Mouse (Mus musculus): Measurements from ENCODE around the gene Map3k13.

GRCm38 (mm10) chr16:21904636-21905035 lies 110.5 kb downstream of the Map3k13 start:
- TF ChIP-seq MYOG (IDR thresholded peaks at IDR 0.05; ENCODE audit: control insufficient read depth, extremely low read depth, insufficient read length) (no peak), CEBPB (IDR thresholded peaks at IDR 0.05; ENCODE audit: low read depth) (no peak), USF1 (IDR thresholded peaks at IDR 0.05; ENCODE audit: low read depth) (no peak), CTCF (IDR thresholded peaks at IDR 0.05; ENCODE audit: control insufficient read depth, insufficient read depth, insufficient read length) (no peak), MYOD1 (IDR thresholded peaks at IDR 0.05; ENCODE audit: control insufficient read depth, insufficient read length, low read depth) (no peak), MAX (IDR thresholded peaks at IDR 0.05) (no peak), FOSL1 (IDR thresholded peaks at IDR 0.05; ENCODE audit: insufficient read depth, low read length, poor library complexity, severe bottlenecking) (no peak)
